Mouse (Mus musculus) heart, embryonic 16.5 days (tissue): ENCODE results near the gene Skap1. TPM values are rescaled to one million over a fixed set of nuclear protein-coding genes. Genes with fewer than 3 reads are reported as not detected.
A peak's percentile ranks its signal among the peaks of the same experiment; 100 is the strongest.

Experiments used
- ATAC-seq: fragments of 200-750 bp; cut with Nextera tagmentation; replicated peaks from 2 replicates; pipeline ENCODE4 v1.8.0; 2017; ENCODE audit warnings: moderate number of reproducible peaks; ENCODE audit not compliant: insufficient read depth, low FRiP score; ENCODE audit errors: extremely low read depth
- H3K27ac ChIP-seq: fragments of 300-500 bp; sonication (generic); 2 replicates; pipeline ENCODE4 v1.5.1; 2014; ENCODE audit warnings: mild to moderate bottlenecking, low read length, control low read depth, moderate library complexity
- H3K27me3 ChIP-seq: fragments of 300-500 bp; sonication (generic); 2 replicates; pipeline ENCODE4 v1.6.1; 2014; ENCODE audit warnings: low read length, mixed read lengths; ENCODE audit not compliant: control insufficient read depth, insufficient read depth
- H3K36me3 ChIP-seq: fragments of 300-500 bp; sonication (generic); 2 replicates; pipeline ENCODE4 v1.6.1; 2014; ENCODE audit not compliant: control insufficient read depth, insufficient read depth
- H3K4me1 ChIP-seq: fragments of 300-500 bp; sonication (generic); 2 replicates; pipeline ENCODE4 v1.6.1; 2014; ENCODE audit warnings: low read length, mixed read lengths; ENCODE audit not compliant: control insufficient read depth, insufficient read depth
- H3K4me2 ChIP-seq: fragments of 300-500 bp; sonication (generic); 2 replicates; pipeline ENCODE4 v1.6.1; 2014; ENCODE audit warnings: low read depth, mild to moderate bottlenecking, control low read depth, low read length
- H3K4me3 ChIP-seq: fragments of 300-500 bp; sonication (generic); 2 replicates; pipeline ENCODE4 v1.5.1; 2014; ENCODE audit warnings: mild to moderate bottlenecking, control low read depth, low read length
- H3K9ac ChIP-seq: fragments of 300-500 bp; sonication (generic); 2 replicates; pipeline ENCODE4 v1.6.1; 2014; ENCODE audit warnings: low read length, control low read depth
- H3K9me3 ChIP-seq: fragments of 300-500 bp; sonication (generic); replicated peaks from 2 replicates; pipeline ENCODE4 v1.6.1; 2016; ENCODE audit warnings: low read length; ENCODE audit not compliant: control insufficient read depth
- WGBS: fragments of 180-500 bp; shearing (Covaris S2); extraction: QIAGEN DNeasy Blood & Tissue Kit; methylation state at CpG from one replicate; pipeline ENCODE4 v1.1.7; 2014; 5-methylcytosine and 5-hydroxymethylcytosine counted together
- polyA plus RNA-seq: library from polyadenylated mRNA; unstranded; fragments of >200 nt; fragmentation: Nextera tagmentation; extraction: Ambion mirVana; gene quantifications from 2 replicates; pipeline ENCODE4 v1.2.1, GENCODE M21; 2015

The Skap1 gene
- polyA plus RNA-seq, 1 experiment from 2014 or later = 27.8 TPM

DNA sequence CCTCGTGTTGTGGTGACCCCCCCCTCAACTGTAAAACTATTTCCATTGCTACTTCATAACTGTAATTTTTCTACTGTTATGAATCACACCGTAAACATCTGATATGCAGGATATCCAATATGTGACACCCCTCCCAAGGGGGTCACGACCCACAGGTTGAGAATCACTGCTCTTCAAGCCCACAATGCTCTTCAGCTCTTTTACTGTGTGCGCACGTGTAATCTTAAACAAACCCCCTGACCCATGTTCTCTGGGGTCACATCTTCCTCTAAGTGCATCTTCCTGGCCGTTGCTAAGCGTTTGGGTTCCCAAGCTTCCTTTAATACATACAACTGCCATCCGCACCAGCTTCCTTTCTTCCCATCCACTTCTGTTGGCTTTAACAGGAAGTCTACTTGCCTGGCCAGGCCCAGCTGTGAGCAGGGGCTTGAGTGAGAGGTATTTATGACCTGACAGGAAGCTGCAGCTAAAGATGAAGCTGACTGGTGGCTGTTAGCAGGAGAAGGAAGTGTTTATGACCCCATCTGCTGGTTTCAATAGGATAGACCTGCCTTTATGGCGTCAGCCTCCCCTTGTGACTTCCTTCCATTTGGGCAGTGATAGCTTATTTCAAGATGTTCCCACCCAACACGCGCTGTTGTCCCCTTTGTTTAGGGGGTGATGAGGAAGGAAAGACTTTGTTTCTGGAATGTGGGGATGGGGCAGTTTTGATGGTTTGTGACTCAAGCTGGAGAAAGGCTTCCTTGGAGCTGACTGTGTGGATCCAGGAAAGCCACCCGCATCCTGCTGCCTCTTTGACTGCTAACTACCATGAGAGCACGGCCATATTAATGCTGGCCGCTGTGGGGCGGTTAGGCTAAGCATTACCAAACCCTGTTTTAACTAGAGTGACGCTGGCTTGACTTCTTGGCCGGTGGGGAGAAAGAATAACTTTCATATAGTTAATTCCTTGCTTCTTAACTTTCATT lies 178.1 kb downstream of the Skap1 start:
- no peak overlapping the region for H3K9ac ChIP-seq
- H3K36me3 ChIP-seq = no peaks in the 10 kb centered on the region
- H3K27ac ChIP-seq = peak overlapping the region; percentile 46
- 61% methylated on average over 17 of the region's 17 CpGs for WGBS
- H3K4me3 ChIP-seq = no peak overlapping the region
- no peak overlapping the region for H3K4me2 ChIP-seq
- peak; percentile 63; the same call in 1 of the 2 replicates for ATAC-seq
- no peaks in the 10 kb centered on the region for H3K4me1 ChIP-seq
- H3K27me3 ChIP-seq = peaks cover 2% of the 10 kb centered on the region; the same call in 1 of the 2 replicates
- no peaks in the 10 kb centered on the region for H3K9me3 ChIP-seq

DNA sequence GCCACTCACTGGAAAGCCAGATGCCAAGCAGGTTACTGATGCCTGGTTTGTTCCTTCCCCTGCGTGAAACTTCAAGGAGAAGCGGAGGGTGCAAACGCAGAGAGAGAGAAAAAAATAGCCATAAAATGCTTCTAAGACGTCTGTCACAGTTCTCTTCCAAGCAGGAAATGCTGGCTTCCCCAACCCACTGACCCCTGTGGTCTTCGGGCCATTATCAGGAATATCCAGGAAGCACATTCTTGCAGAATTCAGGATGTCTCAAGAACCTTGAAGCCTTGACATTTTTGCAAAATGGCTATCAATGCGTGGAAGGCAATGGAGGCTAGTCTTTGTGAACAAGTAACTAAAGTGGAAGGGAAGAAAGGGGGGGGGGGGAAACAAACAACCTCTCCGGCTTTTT lies 180.6 kb downstream of the Skap1 start:
- Histone ChIP-seq H3K9me3 (no peaks in the 10 kb centered on the region), H3K4me3 (no peak overlapping the region), H3K4me2 (no peak overlapping the region), H3K4me1 (no peaks in the 10 kb centered on the region), H3K27ac (0 out of 2 replicates have a peak overlapping the region, but pooled peaks have one; percentile 15), H3K27me3 (no peaks in the 10 kb centered on the region), H3K36me3 (no peaks in the 10 kb centered on the region), H3K9ac (no peak overlapping the region)
- no peak for ATAC-seq
- WGBS = 70% methylated on average over 7 of the region's 7 CpGs

DNA sequence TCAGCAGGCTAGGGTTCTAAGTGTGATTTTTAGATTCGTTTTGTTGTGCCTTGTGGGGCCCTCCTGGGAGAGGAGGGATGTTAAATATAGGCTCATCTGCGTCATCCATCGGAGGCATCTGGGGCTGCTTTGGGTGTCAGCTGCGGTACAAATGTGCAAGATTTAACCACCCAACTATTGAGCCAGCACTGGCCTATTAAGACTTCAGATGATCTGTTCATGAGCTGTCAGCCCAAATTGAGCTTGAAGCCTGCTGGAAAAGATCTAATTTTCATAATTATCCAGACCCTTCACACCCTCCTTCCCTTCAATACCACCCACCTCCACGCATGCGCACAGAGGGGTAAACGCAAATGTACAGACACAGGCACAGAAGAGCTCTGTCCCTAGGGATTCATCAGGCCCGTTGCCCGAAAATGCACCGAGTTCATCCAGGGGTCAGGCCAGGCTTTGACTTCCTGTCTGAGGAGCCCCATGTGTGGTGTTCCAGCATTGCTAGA lies 181.2 kb downstream of the Skap1 start:
- peak overlapping the region; percentile 47 for H3K27ac ChIP-seq

DNA sequence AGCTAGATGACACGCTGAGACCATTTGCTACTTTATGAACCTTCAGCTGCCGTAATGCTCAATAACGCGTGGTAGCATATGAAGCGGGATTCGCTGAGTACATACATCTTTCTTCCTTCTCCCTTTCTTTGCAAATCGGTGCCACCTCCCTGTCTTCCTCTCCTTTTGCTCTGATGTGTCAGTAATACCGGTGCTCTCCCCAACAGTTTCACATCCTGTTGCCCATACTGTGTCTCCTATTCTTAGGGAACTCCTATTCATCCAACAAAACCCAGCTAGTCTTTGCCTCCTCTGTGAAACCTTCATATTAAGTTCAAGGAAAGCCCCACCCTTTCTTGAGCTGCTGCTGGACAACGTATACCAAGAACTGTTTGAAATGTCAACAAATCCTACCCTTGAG lies 187.5 kb downstream of the Skap1 start:
- no peaks in the 10 kb centered on the region for H3K4me1 ChIP-seq
- H3K4me2 ChIP-seq = no peak overlapping the region
- H3K36me3 ChIP-seq = no peaks in the 10 kb centered on the region
- 78% methylated on average over 9 of the region's 9 CpGs for WGBS
- no peak overlapping the region for H3K9ac ChIP-seq
- no peak overlapping the region for H3K4me3 ChIP-seq
- no peak for ATAC-seq
- no peak overlapping the region for H3K27ac ChIP-seq
- no peaks in the 10 kb centered on the region for H3K27me3 ChIP-seq
- no peaks in the 10 kb centered on the region for H3K9me3 ChIP-seq

More for the DNA sequence above, 181.2 kb downstream of the Skap1 start:
- Histone ChIP-seq H3K9me3 (no peaks in the 10 kb centered on the region), H3K4me1 (no peaks in the 10 kb centered on the region), H3K9ac (no peak overlapping the region), H3K4me3 (no peak overlapping the region), H3K36me3 (no peaks in the 10 kb centered on the region), H3K27me3 (no peaks in the 10 kb centered on the region), H3K4me2 (no peak overlapping the region)
- ATAC-seq = no peak
- WGBS = 50% methylated on average over 10 of the region's 10 CpGs

DNA sequence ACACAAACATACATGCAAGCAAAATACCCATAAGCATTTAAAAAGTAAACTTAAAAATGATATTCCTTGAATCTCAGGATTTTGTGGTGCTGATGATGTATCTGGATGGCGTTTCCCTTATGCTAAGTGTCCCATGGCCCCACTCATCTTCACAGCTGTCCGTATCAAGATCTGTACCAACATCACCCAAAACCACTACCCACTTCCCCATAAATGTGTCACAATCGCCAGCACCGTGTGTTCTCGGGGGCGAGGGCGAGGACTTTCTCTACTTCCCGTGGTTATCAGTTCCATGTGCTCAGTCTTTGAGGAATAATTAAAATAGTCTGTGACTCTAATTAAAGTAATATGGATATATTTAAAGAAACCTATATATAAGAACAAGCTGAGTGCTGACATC lies 189.5 kb downstream of the Skap1 start:
- H3K4me3 ChIP-seq = no peak overlapping the region
- no peaks in the 10 kb centered on the region for H3K9me3 ChIP-seq
- no peaks in the 10 kb centered on the region for H3K27me3 ChIP-seq
- no peak overlapping the region for H3K27ac ChIP-seq
- H3K9ac ChIP-seq = no peak overlapping the region
- ATAC-seq = no peak
- WGBS = 74% methylated on average over 8 of the region's 8 CpGs
- H3K4me1 ChIP-seq = no peaks in the 10 kb centered on the region
- H3K4me2 ChIP-seq = no peak overlapping the region
- H3K36me3 ChIP-seq = no peaks in the 10 kb centered on the region

DNA sequence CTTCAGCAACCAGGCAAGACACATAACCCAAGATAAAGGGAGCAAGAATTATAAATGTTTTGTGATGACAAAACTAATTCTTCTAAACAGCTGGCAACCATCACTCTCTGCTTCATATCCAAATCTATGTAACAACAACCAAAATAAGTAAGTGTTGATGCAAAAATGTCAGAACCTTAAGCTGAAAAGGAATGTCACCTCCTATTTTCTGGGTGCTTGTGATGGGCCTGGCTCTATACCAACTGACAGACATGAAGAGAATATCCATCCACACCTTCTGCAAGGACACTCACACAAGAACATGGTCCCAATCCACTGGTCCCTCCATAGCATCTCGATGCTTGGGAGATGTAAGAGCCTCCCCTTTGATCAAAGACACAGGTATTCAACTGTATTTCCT lies 194.0 kb downstream of the Skap1 start:
- Histone ChIP-seq H3K4me2 (no peak overlapping the region), H3K27ac (no peak overlapping the region), H3K9me3 (no peaks in the 10 kb centered on the region), H3K4me3 (no peak overlapping the region), H3K9ac (no peak overlapping the region), H3K4me1 (no peaks in the 10 kb centered on the region), H3K36me3 (no peaks in the 10 kb centered on the region), H3K27me3 (no peaks in the 10 kb centered on the region)
- WGBS = 55% methylated on average over 1 of the region's 1 CpGs
- ATAC-seq = no peak

DNA sequence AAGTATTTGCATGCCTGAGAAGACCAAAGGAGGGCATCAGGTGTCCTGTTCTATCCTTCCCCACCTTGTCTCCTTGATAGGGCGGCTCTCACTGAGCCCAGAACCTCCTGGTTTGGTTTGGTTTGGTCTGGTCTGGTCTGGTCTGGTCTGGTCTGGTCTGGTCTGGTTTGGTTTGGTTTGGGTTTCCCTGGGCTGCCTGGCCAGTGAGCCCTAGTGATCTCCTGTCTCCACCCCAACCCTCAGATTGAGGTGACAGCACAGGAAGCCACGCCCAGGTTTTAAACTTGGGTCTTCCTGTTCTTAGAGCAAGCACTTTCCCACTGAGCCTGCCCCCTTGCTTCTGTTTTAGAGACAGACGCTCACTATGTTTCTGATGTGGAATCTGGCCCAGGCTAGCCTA lies 202.5 kb downstream of the Skap1 start:
- Histone ChIP-seq H3K27me3 (no peaks in the 10 kb centered on the region), H3K4me1 (no peaks in the 10 kb centered on the region), H3K4me3 (no peak overlapping the region), H3K36me3 (no peaks in the 10 kb centered on the region), H3K9ac (no peak overlapping the region), H3K27ac (no peak overlapping the region), H3K9me3 (no peaks in the 10 kb centered on the region), H3K4me2 (no peak overlapping the region)
- no peak for ATAC-seq
- 65% methylated on average over 3 of the region's 3 CpGs for WGBS

DNA sequence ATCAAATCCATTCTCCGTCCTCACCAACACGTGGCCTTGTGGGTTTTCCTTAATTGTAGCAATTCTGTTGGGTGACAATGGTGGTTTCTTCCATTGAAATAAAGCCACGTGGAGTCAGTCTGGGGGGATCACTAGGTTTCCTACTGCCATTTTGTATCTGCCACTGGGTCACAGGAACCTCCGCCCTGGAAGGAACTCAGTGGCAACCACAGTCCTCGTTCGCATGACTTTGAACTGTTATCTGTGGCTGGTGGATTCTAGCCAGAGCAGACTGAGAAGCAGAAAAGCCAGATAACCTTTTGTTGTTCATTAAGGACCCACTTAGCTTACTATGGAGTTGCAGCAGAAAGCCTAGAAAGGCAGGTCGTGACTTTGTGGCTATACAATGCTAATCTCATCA lies 204.0 kb downstream of the Skap1 start:
- H3K9me3 ChIP-seq = no peaks in the 10 kb centered on the region
- H3K4me3 ChIP-seq = no peak overlapping the region
- no peaks in the 10 kb centered on the region for H3K27me3 ChIP-seq
- WGBS = 52% methylated on average over 7 of the region's 7 CpGs
- H3K27ac ChIP-seq = no peak overlapping the region
- no peak overlapping the region for H3K9ac ChIP-seq
- ATAC-seq = no peak
- H3K4me1 ChIP-seq = no peaks in the 10 kb centered on the region
- H3K4me2 ChIP-seq = no peak overlapping the region
- H3K36me3 ChIP-seq = no peaks in the 10 kb centered on the region

DNA sequence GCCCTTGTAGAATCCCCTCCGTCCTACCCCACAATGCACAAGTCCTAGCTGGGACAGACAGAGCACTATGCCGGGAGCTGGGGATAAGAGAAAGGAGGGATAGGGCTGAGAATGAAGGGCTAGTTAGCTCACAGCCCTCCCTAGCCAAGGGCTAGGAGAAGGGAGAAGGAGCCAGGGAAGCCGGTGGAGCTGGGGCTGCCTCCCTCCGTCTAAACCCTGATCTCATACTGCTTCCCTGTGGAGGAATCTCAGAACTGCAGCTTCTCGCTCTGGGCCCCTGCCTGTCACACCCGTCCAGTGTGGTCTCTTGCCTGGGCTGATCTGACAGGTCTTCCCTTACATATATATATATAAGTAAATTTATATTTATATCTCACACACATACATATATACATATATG lies 209.4 kb downstream of the Skap1 start:
- H3K9ac ChIP-seq = no peak overlapping the region
- H3K4me1 ChIP-seq = peaks cover 2% of the 10 kb centered on the region; the same call in 1 of the 2 replicates
- no peaks in the 10 kb centered on the region for H3K9me3 ChIP-seq
- peak; percentile 45; the same call in 1 of the 2 replicates for ATAC-seq
- no peaks in the 10 kb centered on the region for H3K27me3 ChIP-seq
- WGBS = 11% methylated on average over 6 of the region's 6 CpGs
- H3K4me2 ChIP-seq = peak overlapping the region; percentile 44
- H3K27ac ChIP-seq = no peak overlapping the region
- no peak overlapping the region; the same call in 1 of the 2 replicates for H3K4me3 ChIP-seq
- H3K36me3 ChIP-seq = no peaks in the 10 kb centered on the region
